Mouse (Mus musculus): Measurements from ENCODE around the gene Coa7. TPM values are rescaled to one million over a fixed set of nuclear protein-coding genes. Genes with fewer than 3 reads are reported as not detected.
A peak's percentile ranks its signal among the peaks of the same experiment; 100 is the strongest.

The Coa7 gene
- polyA plus RNA-seq, 1 experiment from 2014 or later, result 56.7 TPM

- WGBS, result 60% methylated on average over 9 of the region's 9 CpGs
- Histone ChIP-seq H3K4me1 (replicated peaks; ENCODE audit: control insufficient read depth, insufficient read depth, low read length) (no peaks in the 10 kb centered on the region; the same call in 1 of the 2 replicates), H3K4me2 (ENCODE audit: low read length) (no peak overlapping the region), H3K9me3 (ENCODE audit: control insufficient read depth, low read length) (no peaks in the 10 kb centered on the region), H3K27ac (ENCODE audit: low read length) (no peak overlapping the region), H3K36me3 (ENCODE audit: control insufficient read depth, insufficient read depth) (peaks cover 8% of the 10 kb centered on the region), H3K4me3 (replicated peaks; ENCODE audit: low read length) (no peak overlapping the region), H3K9ac (replicated peaks; ENCODE audit: low read depth, low read length) (no peak overlapping the region), H3K27me3 (replicated peaks; ENCODE audit: control insufficient read depth, insufficient read depth, low read length) (no peaks in the 10 kb centered on the region)
- no peak for ATAC-seq
Measured at GRCm38 (mm10) chr4:108338321-108338733, 10.4 kb downstream of the Coa7 start.

- Histone ChIP-seq H3K4me2 (ENCODE audit: low read length) (no peak overlapping the region), H3K27ac (ENCODE audit: low read length) (no peak overlapping the region), H3K9me3 (ENCODE audit: control insufficient read depth, low read length) (no peaks in the 10 kb centered on the region), H3K4me3 (replicated peaks; ENCODE audit: low read length) (no peak overlapping the region), H3K27me3 (replicated peaks; ENCODE audit: control insufficient read depth, insufficient read depth, low read length) (no peaks in the 10 kb centered on the region), H3K4me1 (replicated peaks; ENCODE audit: control insufficient read depth, insufficient read depth, low read length) (no peaks in the 10 kb centered on the region; the same call in 1 of the 2 replicates), H3K36me3 (ENCODE audit: control insufficient read depth, insufficient read depth) (peaks cover 8% of the 10 kb centered on the region), H3K9ac (replicated peaks; ENCODE audit: low read depth, low read length) (no peak overlapping the region)
- ATAC-seq, result no peak
- WGBS, result 50% methylated on average over 10 of the region's 10 CpGs
Measured at GRCm38 (mm10) chr4:108338811-108339210, 10.9 kb downstream of the Coa7 start.

- Histone ChIP-seq H3K9ac (replicated peaks; ENCODE audit: low read depth, low read length) (0 out of 2 replicates have a peak overlapping the region, but pooled peaks have one; percentile 27), H3K36me3 (ENCODE audit: control insufficient read depth, insufficient read depth) (peaks cover 8% of the 10 kb centered on the region), H3K9me3 (ENCODE audit: control insufficient read depth, low read length) (no peaks in the 10 kb centered on the region), H3K4me3 (replicated peaks; ENCODE audit: low read length) (no peak overlapping the region), H3K4me2 (ENCODE audit: low read length) (no peak overlapping the region), H3K27ac (ENCODE audit: low read length) (no peak overlapping the region), H3K4me1 (replicated peaks; ENCODE audit: control insufficient read depth, insufficient read depth, low read length) (no peaks in the 10 kb centered on the region; the same call in 1 of the 2 replicates), H3K27me3 (replicated peaks; ENCODE audit: control insufficient read depth, insufficient read depth, low read length) (no peaks in the 10 kb centered on the region)
- ATAC-seq, result peak; percentile 88
- 19% methylated on average over 4 of the region's 4 CpGs for WGBS
Measured at GRCm38 (mm10) chr4:108339277-108339690, 11.3 kb downstream of the Coa7 start.

- Histone ChIP-seq H3K27ac (ENCODE audit: low read length) (no peak overlapping the region), H3K9ac (replicated peaks; ENCODE audit: low read depth, low read length) (no peak overlapping the region), H3K4me1 (replicated peaks; ENCODE audit: control insufficient read depth, insufficient read depth, low read length) (0 out of 2 replicates have a peak, but pooled peaks cover 5% of the 10 kb centered on the region), H3K27me3 (replicated peaks; ENCODE audit: control insufficient read depth, insufficient read depth, low read length) (no peaks in the 10 kb centered on the region), H3K9me3 (ENCODE audit: control insufficient read depth, low read length) (no peaks in the 10 kb centered on the region), H3K4me2 (ENCODE audit: low read length) (no peak overlapping the region), H3K4me3 (replicated peaks; ENCODE audit: low read length) (no peak overlapping the region), H3K36me3 (ENCODE audit: control insufficient read depth, insufficient read depth) (no peaks in the 10 kb centered on the region)
- ATAC-seq, result no peak
- 11% methylated on average over 7 of the region's 7 CpGs for WGBS
Measured at GRCm38 (mm10) chr4:108344631-108345083, 16.7 kb downstream of the Coa7 start.

GRCm38 (mm10) chr4:108345826-108346225, 17.9 kb downstream of the Coa7 start:
- peaks cover 14% of the 10 kb centered on the region for H3K4me1 ChIP-seq (replicated peaks; ENCODE audit: control insufficient read depth, insufficient read depth, low read length)

GRCm38 (mm10) chr4:108347111-108347510, 19.2 kb downstream of the Coa7 start:
- no peak overlapping the region for H3K27ac ChIP-seq (ENCODE audit: low read length)
- 96% methylated on average over 5 of the region's 5 CpGs for WGBS
- ATAC-seq, result no peak

More at GRCm38 (mm10) chr4:108345826-108346225, 17.9 kb downstream of the Coa7 start:
- Histone ChIP-seq H3K27me3 (replicated peaks; ENCODE audit: control insufficient read depth, insufficient read depth, low read length) (no peaks in the 10 kb centered on the region), H3K9ac (replicated peaks; ENCODE audit: low read depth, low read length) (no peak overlapping the region), H3K9me3 (ENCODE audit: control insufficient read depth, low read length) (no peaks in the 10 kb centered on the region), H3K36me3 (ENCODE audit: control insufficient read depth, insufficient read depth) (no peaks in the 10 kb centered on the region), H3K27ac (ENCODE audit: low read length) (no peak overlapping the region), H3K4me2 (ENCODE audit: low read length) (no peak overlapping the region), H3K4me3 (replicated peaks; ENCODE audit: low read length) (no peak overlapping the region)
- no peak for ATAC-seq
- WGBS, result 32% methylated on average over 5 of the region's 5 CpGs

GRCm38 (mm10) chr4:108348256-108348875, 20.4 kb downstream of the Coa7 start:
- Histone ChIP-seq H3K36me3 (ENCODE audit: control insufficient read depth, insufficient read depth) (no peaks in the 10 kb centered on the region), H3K4me1 (replicated peaks; ENCODE audit: control insufficient read depth, insufficient read depth, low read length) (peaks cover 20% of the 10 kb centered on the region), H3K4me3 (replicated peaks; ENCODE audit: low read length) (no peak overlapping the region), H3K27ac (ENCODE audit: low read length) (no peak overlapping the region), H3K27me3 (replicated peaks; ENCODE audit: control insufficient read depth, insufficient read depth, low read length) (no peaks in the 10 kb centered on the region), H3K9me3 (ENCODE audit: control insufficient read depth, low read length) (no peaks in the 10 kb centered on the region), H3K4me2 (ENCODE audit: low read length) (no peak overlapping the region), H3K9ac (replicated peaks; ENCODE audit: low read depth, low read length) (no peak overlapping the region)
- WGBS, result 77% methylated on average over 5 of the region's 5 CpGs
- no peak for ATAC-seq

More at GRCm38 (mm10) chr4:108347111-108347510, 19.2 kb downstream of the Coa7 start:
- Histone ChIP-seq H3K27me3 (replicated peaks; ENCODE audit: control insufficient read depth, insufficient read depth, low read length) (no peaks in the 10 kb centered on the region), H3K9me3 (ENCODE audit: control insufficient read depth, low read length) (no peaks in the 10 kb centered on the region), H3K4me2 (ENCODE audit: low read length) (no peak overlapping the region), H3K9ac (replicated peaks; ENCODE audit: low read depth, low read length) (no peak overlapping the region), H3K4me3 (replicated peaks; ENCODE audit: low read length) (no peak overlapping the region), H3K4me1 (replicated peaks; ENCODE audit: control insufficient read depth, insufficient read depth, low read length) (peaks cover 20% of the 10 kb centered on the region), H3K36me3 (ENCODE audit: control insufficient read depth, insufficient read depth) (no peaks in the 10 kb centered on the region)

GRCm38 (mm10) chr4:108349064-108349463, 21.1 kb downstream of the Coa7 start:
- 86% methylated on average over 3 of the region's 3 CpGs for WGBS
- no peak overlapping the region for H3K4me3 ChIP-seq (replicated peaks; ENCODE audit: low read length)
- no peaks in the 10 kb centered on the region for H3K36me3 ChIP-seq (ENCODE audit: control insufficient read depth, insufficient read depth)
- no peak overlapping the region for H3K4me2 ChIP-seq (ENCODE audit: low read length)
- H3K27ac ChIP-seq (ENCODE audit: low read length), result no peak overlapping the region
- H3K27me3 ChIP-seq (replicated peaks; ENCODE audit: control insufficient read depth, insufficient read depth, low read length), result no peaks in the 10 kb centered on the region
- no peaks in the 10 kb centered on the region for H3K9me3 ChIP-seq (ENCODE audit: control insufficient read depth, low read length)
- H3K9ac ChIP-seq (replicated peaks; ENCODE audit: low read depth, low read length), result no peak overlapping the region
- no peak for ATAC-seq
- H3K4me1 ChIP-seq (replicated peaks; ENCODE audit: control insufficient read depth, insufficient read depth, low read length), result peaks cover 20% of the 10 kb centered on the region

- H3K27ac ChIP-seq (ENCODE audit: low read length), result no peak overlapping the region
- H3K36me3 ChIP-seq (ENCODE audit: control insufficient read depth, insufficient read depth), result no peaks in the 10 kb centered on the region
- peaks cover 16% of the 10 kb centered on the region for H3K4me1 ChIP-seq (replicated peaks; ENCODE audit: control insufficient read depth, insufficient read depth, low read length)
- WGBS, result 38% methylated on average over 8 of the region's 8 CpGs
- no peaks in the 10 kb centered on the region for H3K9me3 ChIP-seq (ENCODE audit: control insufficient read depth, low read length)
- H3K9ac ChIP-seq (replicated peaks; ENCODE audit: low read depth, low read length), result no peak overlapping the region
- H3K4me3 ChIP-seq (replicated peaks; ENCODE audit: low read length), result no peak overlapping the region
- no peak for ATAC-seq
- no peak overlapping the region for H3K4me2 ChIP-seq (ENCODE audit: low read length)
- no peaks in the 10 kb centered on the region for H3K27me3 ChIP-seq (replicated peaks; ENCODE audit: control insufficient read depth, insufficient read depth, low read length)
Measured at GRCm38 (mm10) chr4:108349836-108350547, 22.1 kb downstream of the Coa7 start.
